Mouse (Mus musculus) urinary bladder, postnatal 36 days (tissue): ENCODE measurements around the gene Bak1.
A peak's percentile ranks its signal among the peaks of the same experiment; 100 is the strongest.

Experiments used
- DNase-seq, 2 experiments: peaks; one replicate each; pipeline ENCODE4 v3.0.0; 2022; ENCODE audit warnings: low spot score in 2 of 2, mixed read lengths in 1 of 2

Gene Bak1

DNA sequence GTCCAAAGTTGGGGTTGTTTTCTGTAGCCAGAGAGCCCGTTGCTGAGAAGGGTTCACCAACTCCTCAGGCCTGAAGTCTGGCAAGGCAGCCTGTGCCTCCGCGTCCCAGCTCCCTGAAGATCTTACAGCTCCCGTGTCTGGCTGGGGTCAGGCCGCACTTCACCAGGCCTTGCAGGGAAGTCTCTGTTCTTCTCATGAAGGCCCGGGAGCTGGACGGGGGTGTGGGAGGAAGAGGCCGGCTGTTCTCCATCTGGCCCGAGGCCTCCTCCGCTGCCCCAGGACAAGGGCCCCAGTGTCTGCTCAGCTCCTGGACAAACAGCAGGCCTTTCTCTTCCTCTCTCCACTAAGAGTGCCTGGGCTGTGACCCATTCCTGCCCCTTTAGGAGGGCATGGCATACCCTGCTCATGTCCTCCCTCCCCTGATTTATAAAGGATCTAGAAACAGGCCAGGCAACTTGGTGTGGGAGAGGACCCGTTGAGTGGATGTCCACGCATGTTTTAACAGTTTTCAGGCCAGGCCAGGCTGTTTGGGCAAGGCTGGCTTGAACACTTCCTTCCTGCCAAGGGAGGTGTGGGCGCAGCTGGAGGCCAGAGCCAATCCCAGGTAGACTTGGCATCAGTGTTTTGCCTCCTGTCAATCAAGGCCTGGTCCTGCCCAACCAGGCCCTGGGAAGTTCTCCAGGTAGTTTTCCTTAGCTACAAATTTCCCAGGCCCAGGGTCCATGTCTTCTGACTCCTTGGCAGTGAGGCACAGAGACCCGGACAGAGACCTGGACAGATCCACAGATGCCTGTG, 19.8 kb upstream of the Bak1 start:
- peak in 1 of 2 experiments; percentile 42 for DNase-seq

DNA sequence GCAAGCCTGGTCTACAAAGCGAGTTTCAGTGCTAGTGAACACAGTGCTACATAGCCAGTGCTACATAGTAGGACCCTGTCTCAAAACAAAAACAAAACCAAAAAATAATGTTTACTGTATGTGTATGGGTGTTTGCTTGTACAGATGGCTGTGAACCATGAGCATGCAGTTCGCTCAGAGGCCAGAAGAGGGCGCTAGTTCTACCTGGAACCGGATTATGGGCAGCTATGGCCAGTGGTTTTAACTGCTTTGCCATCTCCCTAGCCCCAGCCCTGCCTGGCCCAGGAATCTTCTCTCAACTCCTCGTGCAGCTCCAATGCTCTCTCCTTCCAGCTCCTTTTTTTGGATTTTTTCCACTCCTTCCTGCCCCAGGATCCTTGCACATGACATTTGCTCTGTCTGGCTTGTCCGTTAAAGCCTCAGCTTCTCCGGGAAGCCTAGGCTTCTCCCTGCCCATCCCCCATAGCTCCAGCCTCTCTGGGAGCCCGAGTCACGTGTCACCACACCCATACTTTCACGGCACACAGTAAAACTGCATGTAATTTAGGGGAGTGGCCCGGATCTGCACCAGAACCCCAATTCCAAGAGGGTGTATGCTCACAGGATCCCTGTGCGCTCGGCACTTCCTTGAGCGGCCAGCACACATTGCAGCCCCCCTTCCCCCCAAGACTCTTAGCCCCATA, 19.1 kb upstream of the Bak1 start:
- no peak for DNase-seq

DNA sequence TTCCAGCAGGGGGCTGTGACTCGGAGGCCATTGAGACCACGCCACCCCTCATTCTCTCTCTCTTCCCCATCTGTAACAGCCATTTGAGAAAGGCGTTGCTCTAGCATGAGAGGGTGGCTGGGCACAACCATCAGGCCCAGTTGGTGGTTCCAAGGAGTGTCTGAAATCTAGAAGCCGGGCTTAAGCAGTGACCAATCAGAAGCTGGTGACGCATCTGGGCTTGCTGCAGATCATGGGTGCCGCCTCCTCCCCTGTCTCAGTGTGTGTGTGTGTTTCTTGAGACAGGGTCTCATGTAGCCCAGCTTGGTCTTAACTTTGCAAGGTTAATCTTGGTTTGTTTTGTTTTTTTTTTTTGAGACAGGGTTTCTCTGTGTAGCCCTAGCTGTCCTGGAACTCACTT, 16.4 kb upstream of the Bak1 start:
- DNase-seq: no peak

DNA sequence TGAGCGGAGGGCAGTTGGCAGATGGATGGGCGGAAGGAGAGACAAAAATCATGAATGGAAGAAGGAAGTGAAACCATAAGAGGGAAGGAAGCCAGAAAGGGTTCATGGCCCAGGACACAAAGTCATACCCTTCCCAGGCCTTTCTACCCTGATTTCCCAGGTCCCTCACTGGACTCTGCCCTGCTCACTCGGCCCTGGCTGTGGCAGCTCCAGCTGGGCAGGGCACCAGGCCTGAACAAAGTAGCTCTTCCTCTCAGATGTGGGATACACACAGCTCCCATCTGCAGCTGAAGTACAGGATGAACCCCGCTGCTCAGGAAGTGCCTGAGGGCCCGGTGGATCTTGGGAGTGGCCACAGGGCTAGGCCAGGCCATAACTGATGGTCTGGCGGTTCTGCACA, 14.0 kb upstream of the Bak1 start:
- no peak for DNase-seq

DNA sequence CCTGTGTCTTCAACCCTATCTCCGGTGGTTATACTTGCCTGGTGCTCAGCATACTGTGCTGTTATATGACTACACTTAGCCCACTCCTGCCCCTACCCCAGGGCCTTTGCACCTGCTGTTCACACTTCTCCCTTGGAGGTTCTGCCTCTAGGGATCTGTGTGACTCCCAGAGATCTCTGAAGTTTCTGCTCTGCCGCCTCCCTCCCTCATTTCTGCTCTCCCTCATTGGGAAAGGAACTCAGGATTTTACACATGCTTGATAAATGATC, 12.9 kb upstream of the Bak1 start:
- DNase-seq: no peak

DNA sequence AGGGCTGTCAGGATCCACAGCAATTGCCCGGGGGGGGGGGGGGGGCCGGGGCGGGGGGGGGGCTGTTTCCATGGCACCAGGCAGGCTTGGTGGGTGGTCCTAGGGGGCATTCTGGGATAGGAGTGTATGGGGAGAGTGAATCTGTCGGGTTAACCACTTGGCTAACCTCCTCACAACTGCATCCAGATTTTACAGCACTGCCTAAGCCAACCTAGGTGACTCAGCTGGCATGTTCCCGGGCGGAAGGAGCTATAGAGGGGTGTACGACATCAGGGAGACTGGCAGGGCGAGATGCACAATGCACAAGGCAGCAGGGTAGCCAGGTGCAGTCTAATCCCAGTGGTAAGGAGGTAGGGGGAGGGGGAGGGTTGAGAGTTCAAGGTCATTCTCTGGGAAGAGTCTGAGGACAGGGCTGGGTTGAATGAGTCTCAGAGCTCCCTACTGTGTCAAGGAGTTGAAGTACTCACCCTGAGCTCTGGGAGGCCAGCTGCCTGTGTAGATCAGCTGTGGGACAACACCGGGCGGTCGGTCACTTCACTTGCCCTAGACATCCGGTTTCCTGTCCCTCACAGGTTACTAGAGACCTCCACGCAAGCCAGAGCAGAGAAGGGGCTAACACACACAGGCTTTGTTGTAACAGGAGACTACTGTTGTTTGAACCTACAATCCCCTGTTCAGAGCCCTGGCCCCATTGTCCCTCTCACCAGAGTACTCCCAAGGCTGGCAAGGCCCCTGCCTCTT, 12.4 kb upstream of the Bak1 start:
- no peak for DNase-seq

DNA sequence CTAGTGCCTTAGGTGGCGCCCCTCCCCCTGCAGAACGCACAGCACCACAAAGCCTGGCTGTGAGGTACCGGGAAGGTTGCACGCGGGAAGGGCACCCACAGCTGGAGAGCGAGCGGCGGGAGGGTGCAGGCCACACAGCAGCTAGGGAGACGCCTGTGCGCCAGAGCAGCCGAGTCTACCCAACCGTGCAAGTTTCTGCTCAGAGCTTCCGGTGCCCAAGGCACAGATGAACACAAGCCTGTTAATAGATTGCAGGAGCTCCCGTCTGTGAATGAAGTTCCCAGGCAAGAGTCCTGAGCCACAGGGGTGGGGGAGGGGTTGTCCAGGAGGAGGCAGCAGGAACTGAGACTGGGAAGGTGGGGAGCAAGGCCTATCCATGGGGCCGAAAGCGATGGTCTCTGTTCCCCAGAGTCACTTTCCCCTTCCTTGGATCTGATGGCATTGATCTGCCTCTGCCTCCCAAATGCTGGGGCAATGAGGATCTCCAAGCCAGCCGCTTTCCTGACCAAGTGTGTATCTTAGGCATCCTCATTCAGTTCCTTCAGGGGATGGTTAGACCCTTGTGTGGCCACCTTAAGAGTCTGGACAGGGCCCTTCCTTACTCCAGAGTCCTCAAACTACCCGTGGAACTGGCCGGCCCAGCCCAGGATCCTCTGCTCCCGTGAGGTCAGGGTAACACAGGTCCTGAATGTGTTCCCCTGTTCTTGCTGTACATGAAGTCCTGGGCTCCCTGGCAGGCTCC, 11.7 kb upstream of the Bak1 start:
- DNase-seq: no peak

DNA sequence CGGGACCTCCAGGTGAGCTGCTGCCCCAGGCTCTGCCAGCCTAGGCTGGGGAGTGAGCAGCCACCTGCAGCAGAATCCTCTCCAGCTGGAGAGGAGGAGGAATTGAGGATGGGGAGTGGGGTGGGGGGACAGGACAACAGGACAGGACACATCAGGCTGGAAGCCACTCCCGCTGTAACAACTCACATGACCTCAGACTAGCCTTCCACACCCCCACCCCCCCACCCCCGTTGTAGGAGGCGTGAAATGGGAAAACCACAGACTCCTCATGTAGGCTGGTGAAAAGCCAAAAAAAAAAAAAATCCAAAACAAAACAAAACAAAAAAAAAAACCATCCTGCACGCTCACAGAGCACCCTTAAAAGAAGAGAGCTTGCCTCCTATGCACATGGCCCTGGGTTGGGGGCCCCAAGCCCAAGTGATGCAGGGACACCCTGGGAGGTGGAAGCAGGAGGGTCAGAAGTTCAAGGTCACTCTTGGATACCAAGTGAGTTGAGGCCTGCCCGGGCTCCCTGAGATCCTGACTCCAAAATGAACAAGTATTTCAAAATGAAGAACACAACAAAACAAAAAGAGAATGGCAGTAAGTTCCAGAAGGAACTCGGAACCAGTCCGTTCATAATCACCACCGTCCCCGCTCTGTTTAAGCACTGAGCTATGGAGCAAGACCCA, 10.8 kb upstream of the Bak1 start:
- DNase-seq: no peak

DNA sequence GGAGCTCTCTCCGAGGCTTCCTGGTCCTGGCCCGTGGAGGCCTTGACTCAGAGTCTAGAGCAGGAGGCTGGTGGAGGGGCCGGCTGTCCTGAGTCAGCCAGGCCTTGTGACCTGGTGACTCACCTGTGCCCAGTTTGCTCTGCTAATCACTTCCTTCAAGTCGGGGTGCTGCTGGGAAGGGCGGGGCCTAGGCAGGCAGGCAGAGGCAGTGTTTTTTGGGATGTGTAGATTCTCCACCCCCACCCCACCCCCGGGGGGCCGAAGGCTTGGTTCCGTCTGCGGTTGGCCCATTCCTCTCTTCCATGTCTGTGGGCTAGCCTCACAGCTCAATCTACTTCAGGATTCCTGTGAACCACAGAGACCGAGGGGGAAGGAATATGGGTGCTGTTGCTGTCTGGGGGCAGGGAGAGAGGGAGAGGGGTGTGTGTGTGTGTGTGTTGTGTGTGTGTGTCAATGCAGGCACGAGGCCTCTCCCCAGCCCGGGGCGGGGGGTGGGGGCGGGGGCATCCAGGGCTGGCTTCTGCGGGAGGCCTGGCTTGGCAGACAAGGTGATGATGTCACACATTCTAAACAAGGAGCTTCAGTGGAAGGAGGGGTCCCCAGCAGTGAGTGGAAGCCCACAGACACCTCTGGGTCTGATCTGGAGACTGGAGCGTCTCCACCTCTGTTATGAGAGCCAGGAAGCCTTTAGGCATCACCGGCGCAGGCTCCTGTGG, 9.7 kb upstream of the Bak1 start:
- peak; percentile 55 to 76 for DNase-seq

DNA sequence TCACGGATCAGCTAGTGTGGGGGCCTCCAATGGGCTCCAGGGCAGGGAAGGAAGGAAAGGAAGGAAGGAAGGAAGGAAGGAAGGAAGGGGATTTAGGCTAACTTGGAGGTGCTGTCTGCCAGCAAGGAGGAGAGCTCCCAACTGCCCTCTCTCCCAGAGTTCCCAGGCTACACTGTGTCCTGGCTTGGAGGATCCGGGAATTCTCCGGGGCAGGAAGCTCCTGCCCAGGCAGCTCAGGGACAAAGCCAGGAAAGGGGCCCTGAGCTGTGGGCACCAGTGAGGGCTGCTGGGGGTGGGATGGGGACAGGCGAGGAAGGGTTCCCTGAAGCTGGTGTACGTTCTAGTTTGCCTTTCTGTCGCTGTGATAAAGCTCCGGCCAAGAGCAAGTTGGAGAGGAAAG, 7.7 kb upstream of the Bak1 start:
- DNase-seq: no peak

DNA sequence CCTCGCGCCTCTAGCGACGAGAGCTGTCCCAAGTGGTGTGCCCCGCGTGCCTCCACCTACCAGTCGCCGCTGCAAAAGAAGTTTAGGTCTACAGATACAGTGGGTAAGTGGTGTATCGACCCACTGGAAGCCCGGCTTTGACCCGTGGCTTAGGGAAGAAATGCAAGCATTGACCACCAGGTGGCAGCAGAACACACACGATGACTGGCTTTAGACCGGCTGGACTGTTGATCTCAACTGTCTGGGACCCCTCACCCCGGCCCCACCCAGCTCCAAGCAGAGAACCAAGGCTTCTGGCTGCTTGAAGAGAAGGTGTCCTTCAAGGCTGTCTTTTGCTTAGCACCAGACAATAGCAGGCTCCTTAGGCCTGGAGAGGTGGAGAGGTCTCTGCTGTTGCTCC, 4.1 kb upstream of the Bak1 start:
- DNase-seq: peak; percentile 69 to 76

DNA sequence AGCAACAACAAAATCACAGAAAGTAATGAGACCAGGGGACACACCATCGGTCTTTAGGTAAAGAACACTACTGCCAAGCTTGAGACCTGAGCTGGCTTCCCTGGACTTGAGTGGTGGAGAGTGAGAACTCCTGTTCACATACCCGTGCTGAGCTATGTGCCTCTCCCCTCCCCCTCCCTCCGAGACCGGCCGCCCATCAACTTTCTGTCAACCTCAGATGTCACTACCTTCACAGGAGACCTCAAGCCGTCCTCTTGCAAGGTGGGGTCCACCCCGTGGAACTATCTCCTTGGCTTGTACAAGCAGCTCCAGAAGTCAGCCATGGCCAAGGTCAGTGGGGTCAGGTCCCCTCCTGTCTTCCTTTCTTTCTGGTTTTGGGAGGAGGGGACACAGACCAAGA, 3.5 kb upstream of the Bak1 start:
- DNase-seq: no peak

DNA sequence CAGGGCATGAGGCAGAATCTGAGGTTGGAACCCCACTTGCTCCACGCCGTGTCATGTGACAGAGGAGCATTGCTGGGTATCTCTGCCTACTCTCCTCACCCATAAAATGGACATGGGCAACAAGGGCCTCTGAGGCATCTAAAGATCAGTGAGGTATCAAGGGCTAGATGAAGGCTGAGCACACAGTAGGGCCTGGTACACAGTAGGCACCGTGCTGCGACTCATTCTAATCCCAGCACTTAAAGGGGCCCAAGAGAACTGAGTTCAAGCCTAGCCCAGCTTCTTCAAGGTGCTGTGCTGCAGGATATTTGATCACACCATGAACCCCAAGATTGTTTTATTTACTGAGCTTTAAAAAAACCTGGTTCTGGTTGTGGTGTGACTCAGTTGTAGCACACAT, 2.1 kb upstream of the Bak1 start:
- DNase-seq: no peak

DNA sequence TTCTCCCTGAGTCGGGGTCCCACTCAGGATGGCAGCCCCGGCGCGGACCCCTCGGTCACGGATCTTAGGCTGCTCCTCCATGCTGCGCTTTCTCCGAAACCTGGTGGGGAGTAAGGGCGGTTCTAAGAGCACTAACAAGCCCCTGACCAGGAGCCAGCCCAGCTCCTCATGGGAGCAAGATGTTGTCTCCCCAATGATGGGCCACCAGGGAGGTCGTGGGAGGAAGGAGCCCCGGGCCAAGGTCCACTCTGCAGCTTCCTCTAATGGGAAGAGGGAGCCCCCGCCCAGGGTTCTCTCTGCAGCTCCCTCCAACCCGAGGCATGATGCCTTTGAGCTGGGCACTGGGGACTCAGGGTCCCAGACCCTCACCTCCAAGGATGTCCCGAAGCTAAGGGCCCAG, 622 bp upstream of the Bak1 start:
- no peak for DNase-seq

DNA sequence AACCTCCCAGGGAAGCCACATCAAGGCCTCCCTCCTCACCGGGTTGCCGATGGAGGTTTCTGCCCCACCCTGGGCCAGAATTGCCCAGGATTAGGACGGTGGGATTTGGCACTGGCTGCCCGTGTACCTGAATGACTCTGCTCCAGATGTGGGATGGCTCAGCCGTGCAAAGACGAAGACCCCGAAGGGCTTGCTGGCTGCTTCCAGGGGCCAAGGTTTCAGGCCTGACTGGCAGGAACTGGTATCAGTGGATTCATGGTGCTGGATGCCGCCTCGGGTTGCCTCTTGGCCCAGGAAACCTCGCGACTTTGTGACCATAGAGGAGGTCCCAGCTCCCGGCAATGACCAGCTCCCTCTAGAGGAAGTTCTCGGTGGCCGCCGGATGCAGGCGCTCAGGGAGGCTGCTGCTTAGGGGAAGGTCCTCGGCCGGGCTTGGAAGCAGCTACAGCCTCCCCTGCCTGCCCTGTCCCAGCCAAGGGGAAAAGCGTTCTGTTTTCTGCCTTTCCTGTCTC, 469 bp downstream of the Bak1 start:
- peak; percentile 86 to 91 for DNase-seq

DNA sequence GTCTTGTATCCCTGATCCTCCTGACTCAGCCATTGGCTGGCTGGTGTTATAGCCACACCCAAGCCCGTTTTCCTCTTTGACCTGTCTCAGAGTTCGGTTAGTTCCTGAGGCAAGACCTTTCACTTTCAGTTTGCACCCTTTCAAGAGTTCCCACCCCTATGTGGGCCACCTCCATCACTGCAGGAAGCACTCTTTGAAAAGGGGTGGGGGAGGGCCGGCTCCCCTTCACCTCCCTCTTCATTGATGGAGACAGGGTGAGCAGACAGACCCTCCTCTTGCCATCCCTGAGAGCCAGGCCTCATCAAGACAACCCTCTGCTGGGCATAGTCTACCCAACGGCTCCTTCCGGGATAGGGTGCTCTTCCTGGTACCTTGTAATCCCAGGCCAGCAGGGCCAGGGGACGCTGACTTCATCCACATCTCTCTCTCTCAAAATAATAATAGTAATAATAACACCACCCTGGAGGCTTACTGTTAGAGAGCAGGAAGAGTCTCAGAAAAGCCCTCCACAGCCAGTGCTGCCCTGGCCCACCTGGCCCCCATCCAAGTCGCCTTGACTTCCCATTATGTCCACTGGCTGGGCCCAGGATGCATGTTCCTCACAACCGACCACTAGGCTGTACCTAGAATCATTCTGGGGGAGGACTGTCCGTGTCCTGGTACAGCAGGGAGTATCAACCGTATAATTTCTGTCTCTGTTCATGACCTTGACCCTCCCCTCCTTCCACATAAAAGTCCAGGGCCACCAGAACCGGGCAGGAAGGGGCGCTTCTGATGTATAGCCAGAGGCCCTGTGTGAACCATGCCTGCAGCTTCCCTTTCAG, 1.1 kb downstream of the Bak1 start:
- no peak for DNase-seq

DNA sequence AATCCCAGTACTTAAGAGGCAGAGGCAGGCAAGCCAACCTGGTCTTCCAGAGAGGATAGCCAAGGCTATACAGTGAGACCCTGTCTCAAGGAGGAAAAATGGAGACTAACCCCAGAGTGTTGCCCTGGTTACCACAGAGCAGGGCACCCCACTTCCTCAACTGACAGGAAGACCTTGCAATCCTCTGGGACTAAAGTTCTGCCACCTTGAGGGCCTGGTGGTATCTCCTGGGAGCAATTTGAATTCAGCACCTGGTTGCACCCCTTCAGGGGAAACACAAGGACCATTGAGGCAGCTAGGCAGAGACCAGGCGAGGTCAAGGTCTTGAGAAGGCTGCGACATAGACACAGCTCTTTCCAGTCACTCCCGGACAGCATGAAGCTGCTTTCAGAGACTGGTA, 2.9 kb downstream of the Bak1 start:
- no peak for DNase-seq

DNA sequence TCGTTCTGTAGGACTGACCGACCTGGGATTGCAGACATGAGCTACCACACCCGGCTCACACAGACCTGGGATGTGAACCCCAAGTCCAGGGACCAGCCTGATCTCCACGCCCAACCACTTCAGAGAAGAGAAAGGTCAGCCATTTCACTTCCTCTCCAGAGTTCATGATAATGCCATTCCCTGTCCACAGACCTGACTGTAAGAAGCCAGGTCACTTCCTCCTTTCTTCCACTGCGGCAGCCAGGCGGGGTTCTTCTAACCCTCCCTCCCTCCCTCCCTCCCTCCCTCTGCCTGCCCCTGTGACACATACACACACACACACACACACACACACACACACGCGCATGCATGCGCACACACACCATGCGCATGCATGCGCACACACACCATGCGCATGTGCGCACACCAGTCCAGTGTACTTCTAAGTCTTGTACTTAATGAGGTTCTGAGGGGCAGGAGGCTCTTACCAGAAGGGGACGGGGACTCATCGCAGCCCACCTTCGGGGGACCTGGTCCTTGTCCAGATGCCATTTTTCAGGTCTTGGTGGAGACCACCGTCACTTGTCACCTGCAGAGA, 3.4 kb downstream of the Bak1 start:
- DNase-seq: no peak

DNA sequence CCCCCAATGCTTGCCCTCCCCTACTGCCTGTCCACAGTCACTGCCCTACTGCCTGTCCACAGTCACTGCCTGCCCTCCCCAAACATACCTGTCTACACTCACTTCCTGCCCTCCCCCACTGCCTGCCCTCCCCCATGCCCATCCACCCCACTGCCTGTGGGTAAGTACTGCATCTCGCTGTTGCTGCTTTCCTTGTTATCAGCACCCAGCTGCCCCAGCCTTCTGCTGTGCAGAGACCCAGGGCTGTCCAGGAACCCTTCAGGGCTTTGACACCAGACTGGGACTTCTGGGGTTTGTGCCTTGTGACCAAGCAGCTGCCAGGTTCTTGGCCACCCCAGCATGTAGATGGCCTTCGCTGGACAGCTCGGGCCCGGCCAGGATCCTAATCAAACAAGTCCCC, 5.5 kb downstream of the Bak1 start:
- DNase-seq: no peak

DNA sequence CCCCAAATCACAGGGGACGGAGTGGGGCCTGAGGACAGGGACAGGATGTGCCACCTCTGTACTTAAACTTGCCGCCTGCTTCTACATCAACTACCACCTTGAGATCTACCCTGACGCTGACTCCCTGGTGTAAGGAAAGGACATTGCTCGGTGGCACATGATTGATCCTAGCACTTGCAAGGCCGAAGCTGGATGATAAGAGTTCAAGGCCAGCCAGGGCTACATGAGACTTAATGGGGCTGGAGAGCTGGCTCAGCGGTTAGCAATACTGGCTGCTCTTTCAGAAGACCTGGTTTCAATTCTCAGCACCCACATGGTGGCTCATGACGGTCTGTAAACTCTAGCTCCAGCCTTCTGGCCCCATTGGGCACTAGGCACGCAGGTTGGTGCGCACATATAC, 7.1 kb downstream of the Bak1 start:
- DNase-seq: no peak
